Mouse (Mus musculus): Measurements from ENCODE around the gene Shcbp1l. TPM values are rescaled to one million over a fixed set of nuclear protein-coding genes. Genes with fewer than 3 reads are reported as not detected.
A peak's percentile ranks its signal among the peaks of the same experiment; 100 is the strongest.
"Not testable (repeated sequence)": the region's sequence is repeated elsewhere in the genome, so short reads cannot be mapped to it uniquely, and the experiment has no call there.

The Shcbp1l gene
- polyA plus RNA-seq, 1 experiment from 2014 or later, result 0.39 TPM

DNA sequence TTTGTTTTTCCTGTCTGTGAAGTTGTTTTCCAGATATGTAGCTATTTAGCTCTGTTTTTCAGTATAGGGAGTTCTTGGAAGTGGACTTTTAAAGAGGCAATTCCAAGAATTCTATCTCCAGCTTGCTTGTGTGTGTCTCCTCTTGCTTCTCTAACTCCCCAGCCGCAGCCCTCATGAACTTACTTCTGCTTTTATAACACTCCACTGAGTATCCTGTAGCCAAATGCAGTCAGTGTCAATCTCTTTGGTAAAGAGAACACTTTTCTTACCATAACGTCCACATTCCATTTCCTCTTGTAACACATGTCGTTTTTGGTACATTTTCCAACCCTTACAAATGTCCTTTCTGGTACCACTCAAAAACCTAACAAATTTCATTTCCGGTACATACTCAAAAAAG lies 14.0 kb upstream of the Shcbp1l start:
- H3K9me3 ChIP-seq; H3K4me2 ChIP-seq; H3K27ac ChIP-seq; H3K36me3 ChIP-seq (replicated peaks); ATAC-seq (replicated peaks); H3K4me1 ChIP-seq; H3K9ac ChIP-seq; H3K4me3 ChIP-seq; H3K27me3 ChIP-seq (replicated peaks): not testable (repeated sequence)
- WGBS, result 96% methylated on average over 2 of the region's 4 CpGs

- ATAC-seq (replicated peaks), result no peak
- Histone ChIP-seq H3K36me3 (replicated peaks) (no peaks in the 10 kb centered on the region), H3K27me3 (replicated peaks) (no peaks in the 10 kb centered on the region), H3K4me3 (no peak overlapping the region), H3K27ac (no peak overlapping the region), H3K4me1 (no peaks in the 10 kb centered on the region), H3K9ac (no peak overlapping the region), H3K9me3 (no peaks in the 10 kb centered on the region), H3K4me2 (no peak overlapping the region)
- WGBS, result 89% methylated on average over 6 of the region's 6 CpGs
These were observed 13.2 kb upstream of the Shcbp1l start for GRCm38 (mm10) chr1:153411723-153412122.

DNA sequence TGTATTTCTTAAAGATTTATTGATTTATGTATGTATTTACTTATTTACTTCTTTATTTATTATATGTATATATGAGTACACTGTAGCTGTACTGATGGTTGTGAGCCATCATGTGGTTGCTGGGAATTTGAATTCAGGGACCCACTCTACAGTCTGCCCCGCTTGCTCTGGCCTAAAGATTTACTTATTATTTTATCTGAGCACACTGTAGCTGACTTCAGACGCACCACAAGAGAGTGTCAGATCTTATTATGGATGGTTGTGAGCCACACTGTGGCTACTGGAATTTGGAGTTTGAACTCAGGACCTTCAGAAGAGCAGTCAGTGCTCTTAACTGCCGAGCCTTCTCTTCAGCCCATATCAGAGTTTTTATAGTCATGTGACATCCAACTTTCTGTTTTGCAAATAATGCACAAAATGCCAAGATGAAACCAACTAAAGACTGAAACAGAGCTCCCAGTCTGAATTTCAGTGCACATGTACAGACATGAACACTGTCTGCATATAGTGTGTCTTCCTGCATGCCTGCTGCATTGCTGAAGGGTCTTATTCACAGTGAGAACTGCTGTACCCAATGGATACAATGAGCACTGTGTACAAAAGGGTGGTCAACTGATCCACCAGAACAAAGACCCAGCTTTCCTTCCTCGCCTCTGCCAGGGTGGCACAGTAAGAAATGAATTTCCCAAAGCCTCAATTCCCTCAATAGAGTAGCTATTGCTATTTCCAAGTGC lies 12.1 kb upstream of the Shcbp1l start:
- H3K27ac ChIP-seq; H3K4me1 ChIP-seq; ATAC-seq (replicated peaks); H3K9ac ChIP-seq; H3K9me3 ChIP-seq; H3K4me2 ChIP-seq; H3K36me3 ChIP-seq (replicated peaks); H3K4me3 ChIP-seq; H3K27me3 ChIP-seq (replicated peaks): not testable (repeated sequence)
- WGBS, result 62% methylated on average over 3 of the region's 4 CpGs

DNA sequence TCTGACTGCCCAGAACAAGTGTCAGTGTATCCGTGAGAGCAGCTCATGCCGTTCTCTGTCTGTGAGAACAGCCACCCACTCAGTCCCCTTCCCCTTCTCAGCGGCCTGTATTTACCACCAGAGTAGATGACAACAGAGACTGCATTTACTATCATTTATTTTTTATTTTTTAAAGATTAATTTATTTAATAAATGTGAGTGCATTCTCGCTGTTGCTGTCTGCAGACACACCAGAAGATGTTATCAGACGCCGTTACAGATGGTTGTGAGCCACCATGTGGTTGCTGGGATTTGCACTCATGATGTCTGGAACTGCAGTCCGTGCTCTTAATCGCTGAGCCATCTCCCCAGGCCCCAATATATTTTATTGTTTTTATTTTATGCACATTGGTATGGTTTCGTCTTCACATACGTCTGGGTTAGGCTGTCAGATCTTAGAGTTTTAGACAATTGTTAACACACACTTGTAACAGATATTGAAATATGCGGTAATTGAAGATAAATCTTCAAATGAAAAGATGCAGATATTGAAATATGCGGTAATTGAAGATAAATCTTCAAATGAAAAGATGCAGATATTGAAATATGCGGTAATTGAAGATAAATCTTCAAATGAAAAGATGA lies 11.5 kb upstream of the Shcbp1l start:
- not testable (repeated sequence) for H3K4me1 ChIP-seq; H3K36me3 ChIP-seq (replicated peaks); H3K27ac ChIP-seq; H3K4me2 ChIP-seq; H3K9me3 ChIP-seq; ATAC-seq (replicated peaks); H3K27me3 ChIP-seq (replicated peaks); H3K9ac ChIP-seq; H3K4me3 ChIP-seq
- 78% methylated on average over 13 of the region's 13 CpGs for WGBS

DNA sequence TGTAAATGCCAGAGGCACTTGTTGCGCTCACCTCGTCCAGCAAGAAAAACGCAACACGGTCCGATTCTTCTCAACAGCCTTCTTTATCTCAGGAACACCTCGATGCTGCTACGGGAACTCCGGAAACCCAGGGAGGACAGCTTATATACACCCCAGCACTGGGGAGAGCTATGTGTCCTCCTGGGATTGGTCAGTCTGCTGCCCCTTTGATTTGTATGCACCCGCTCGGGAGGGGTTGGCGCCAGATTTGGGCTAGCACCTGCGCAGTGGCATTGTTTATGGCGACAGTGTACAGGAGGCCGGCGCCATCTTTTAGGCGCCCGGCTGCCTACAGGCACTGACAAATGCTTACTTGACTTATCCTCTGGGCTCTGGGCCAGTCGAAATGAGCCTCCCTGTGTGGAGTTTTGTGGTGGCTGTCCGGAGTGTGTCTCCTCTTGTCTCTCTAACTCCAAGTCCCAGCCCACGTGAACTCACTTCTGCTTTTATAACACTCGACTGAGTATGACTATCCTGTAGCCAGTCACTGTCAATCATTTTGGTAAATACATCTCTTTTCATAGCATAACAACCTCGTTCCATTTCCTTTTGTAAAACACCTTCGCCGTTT lies 10.7 kb upstream of the Shcbp1l start:
- H3K27me3 ChIP-seq (replicated peaks); H3K4me2 ChIP-seq; ATAC-seq (replicated peaks); H3K36me3 ChIP-seq (replicated peaks); H3K9ac ChIP-seq; H3K4me3 ChIP-seq; H3K27ac ChIP-seq; H3K9me3 ChIP-seq; H3K4me1 ChIP-seq: not testable (repeated sequence)
- WGBS, result 85% methylated on average over 24 of the region's 24 CpGs

- no peak overlapping the region for H3K27ac ChIP-seq
- H3K9ac ChIP-seq, result no peak overlapping the region
- H3K4me3 ChIP-seq, result no peak overlapping the region
- H3K9me3 ChIP-seq, result no peaks in the 10 kb centered on the region
- H3K4me2 ChIP-seq, result no peak overlapping the region
- H3K4me1 ChIP-seq, result no peaks in the 10 kb centered on the region
- H3K27me3 ChIP-seq (replicated peaks), result no peaks in the 10 kb centered on the region
- H3K36me3 ChIP-seq (replicated peaks), result no peaks in the 10 kb centered on the region
- ATAC-seq (replicated peaks), result no peak
- 92% methylated on average over 4 of the region's 4 CpGs for WGBS
These were observed 10.0 kb upstream of the Shcbp1l start for GRCm38 (mm10) chr1:153414962-153415361.

DNA sequence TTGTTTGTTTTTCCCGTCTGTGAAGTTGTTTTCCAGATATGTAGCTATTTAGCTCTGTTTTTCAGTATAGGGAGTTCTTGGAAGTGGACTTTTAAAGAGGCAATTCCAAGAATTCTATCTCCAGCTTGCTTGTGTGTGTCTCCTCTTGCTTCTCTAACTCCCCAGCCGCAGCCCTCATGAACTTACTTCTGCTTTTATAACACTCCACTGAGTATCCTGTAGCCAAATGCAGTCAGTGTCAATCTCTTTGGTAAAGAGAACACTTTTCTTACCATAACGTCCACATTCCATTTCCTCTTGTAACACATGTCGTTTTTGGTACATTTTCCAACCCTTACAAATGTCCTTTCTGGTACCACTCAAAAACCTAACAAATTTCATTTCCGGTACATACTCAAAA lies 9.2 kb upstream of the Shcbp1l start:
- not testable (repeated sequence) for H3K4me1 ChIP-seq; H3K4me2 ChIP-seq; H3K36me3 ChIP-seq (replicated peaks); H3K4me3 ChIP-seq; H3K27me3 ChIP-seq (replicated peaks); H3K9me3 ChIP-seq; H3K27ac ChIP-seq; H3K9ac ChIP-seq; ATAC-seq (replicated peaks)
- WGBS, result 77% methylated on average over 3 of the region's 5 CpGs

GRCm38 (mm10) chr1:153416271-153416832 lies 8.6 kb upstream of the Shcbp1l start:
- H3K36me3 ChIP-seq (replicated peaks); H3K4me1 ChIP-seq; H3K4me3 ChIP-seq; H3K9ac ChIP-seq; H3K4me2 ChIP-seq; H3K27me3 ChIP-seq (replicated peaks); ATAC-seq (replicated peaks); H3K9me3 ChIP-seq; H3K27ac ChIP-seq: not testable (repeated sequence)
- 85% methylated on average over 3 of the region's 3 CpGs for WGBS

DNA sequence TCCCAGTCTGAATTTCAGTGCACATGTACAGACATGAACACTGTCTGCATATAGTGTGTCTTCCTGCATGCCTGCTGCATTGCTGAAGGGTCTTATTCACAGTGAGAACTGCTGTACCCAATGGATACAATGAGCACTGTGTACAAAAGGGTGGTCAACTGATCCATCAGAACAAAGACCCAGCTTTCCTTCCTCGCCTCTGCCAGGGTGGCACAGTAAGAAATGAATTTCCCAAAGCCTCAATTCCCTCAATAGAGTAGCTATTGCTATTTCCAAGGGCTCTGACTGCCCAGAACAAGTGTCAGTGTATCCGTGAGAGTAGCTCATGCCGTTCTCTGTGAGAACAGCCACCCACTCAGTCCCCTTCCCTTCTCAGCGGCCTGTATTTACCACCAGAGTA lies 7.2 kb upstream of the Shcbp1l start:
- WGBS, result 64% methylated on average over 4 of the region's 4 CpGs

DNA sequence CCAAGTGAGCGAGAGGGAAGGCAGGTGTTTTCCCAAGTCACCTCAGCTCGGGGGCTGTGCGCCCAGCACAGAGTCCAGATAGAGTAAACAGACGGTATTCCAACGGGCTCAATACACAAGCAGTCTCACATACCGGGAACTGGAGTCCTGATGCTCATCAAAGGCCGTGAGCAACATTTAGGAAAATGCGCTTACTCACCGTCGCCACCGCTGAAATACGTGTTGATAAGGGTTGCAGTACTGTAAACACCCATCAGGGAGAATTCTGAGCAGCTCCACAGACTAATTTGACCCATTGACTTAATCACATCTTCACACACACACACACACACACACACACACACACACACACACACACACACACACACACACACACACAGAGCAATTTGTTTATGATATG lies 691 bp upstream of the Shcbp1l start:
- 31% methylated on average over 12 of the region's 12 CpGs for WGBS
- Histone ChIP-seq H3K9ac (peak overlapping the region; percentile 42), H3K4me2 (peak overlapping the region; percentile 76), H3K4me1 (peaks cover 8% of the 10 kb centered on the region), H3K36me3 (replicated peaks) (no peaks in the 10 kb centered on the region), H3K4me3 (peak overlapping the region; percentile 47), H3K27ac (no peak overlapping the region), H3K27me3 (replicated peaks) (no peaks in the 10 kb centered on the region; the same call in 1 of the 2 replicates), H3K9me3 (no peaks in the 10 kb centered on the region)
- ATAC-seq (replicated peaks), result peak; percentile 49

More for the DNA sequence above, 7.2 kb upstream of the Shcbp1l start:
- H3K27ac ChIP-seq; H3K4me2 ChIP-seq; H3K4me1 ChIP-seq; H3K36me3 ChIP-seq (replicated peaks); H3K27me3 ChIP-seq (replicated peaks); H3K9me3 ChIP-seq; ATAC-seq (replicated peaks); H3K9ac ChIP-seq; H3K4me3 ChIP-seq: not testable (repeated sequence)

GRCm38 (mm10) chr1:153431158-153431557 lies 6.2 kb downstream of the Shcbp1l start:
- Histone ChIP-seq H3K9ac (no peak overlapping the region), H3K36me3 (replicated peaks) (no peaks in the 10 kb centered on the region), H3K27me3 (replicated peaks) (no peaks in the 10 kb centered on the region), H3K4me1 (no peaks in the 10 kb centered on the region), H3K9me3 (no peaks in the 10 kb centered on the region), H3K4me2 (no peak overlapping the region), H3K27ac (no peak overlapping the region), H3K4me3 (no peak overlapping the region)
- no peak for ATAC-seq (replicated peaks)
- WGBS, result 70% methylated on average over 7 of the region's 7 CpGs

GRCm38 (mm10) chr1:153431701-153432100 lies 6.7 kb downstream of the Shcbp1l start:
- no peaks in the 10 kb centered on the region for H3K9me3 ChIP-seq
- no peak overlapping the region for H3K27ac ChIP-seq
- 88% methylated on average over 10 of the region's 10 CpGs for WGBS
- H3K27me3 ChIP-seq (replicated peaks), result no peaks in the 10 kb centered on the region
- no peak overlapping the region for H3K4me2 ChIP-seq
- no peaks in the 10 kb centered on the region for H3K36me3 ChIP-seq (replicated peaks)
- H3K9ac ChIP-seq, result no peak overlapping the region
- no peaks in the 10 kb centered on the region for H3K4me1 ChIP-seq
- no peak overlapping the region for H3K4me3 ChIP-seq
- ATAC-seq (replicated peaks), result no peak
